Mouse (Mus musculus) spleen, adult 2 months (tissue): Measurements from ENCODE around the gene Tlk1.

ENCODE experiments used
- CTCF ChIP-seq: fragments of 200-500 bp; IDR thresholded peaks from 2 replicates; pipeline ENCODE4 v1.5.1; 2011; ENCODE audit warnings: mild to moderate bottlenecking, inconsistent platforms; ENCODE audit not compliant: insufficient read depth, insufficient read length, insufficient replicate concordance; ENCODE audit errors: extremely low read depth
- POLR2A ChIP-seq: fragments of 200-500 bp; IDR thresholded peaks from 2 replicates; pipeline ENCODE4 v1.6.1; 2011; ENCODE audit warnings: low read depth, low read length, inconsistent platforms

DNA sequence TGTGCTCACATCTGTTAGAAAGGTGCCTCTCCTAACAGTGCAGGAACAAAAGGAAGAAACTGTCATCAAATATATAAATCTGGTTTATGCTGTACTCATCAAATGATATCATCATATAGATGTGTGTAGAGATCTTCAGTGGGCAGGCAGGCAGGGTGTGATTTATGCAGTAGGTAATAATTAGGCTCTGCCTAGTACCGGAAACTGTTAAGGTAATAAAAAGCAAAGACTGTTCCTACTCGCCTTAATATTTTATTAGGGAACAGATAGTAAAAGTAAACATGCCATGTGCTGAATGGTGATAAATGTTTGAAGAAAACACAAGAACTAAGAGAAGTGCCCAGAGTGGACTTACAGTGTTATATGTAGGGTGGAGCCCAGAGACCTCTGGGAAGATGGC lies 143.2 kb downstream of the Tlk1 start:
- TF ChIP-seq POLR2A = no peak
- TF ChIP-seq CTCF = no peak
